Mouse (Mus musculus) T-helper 1 cell (primary cell): Measurements from ENCODE around the gene Rabl3.

Experiments
- in situ Hi-C: fragments of 300-600 bp; cut with MboI, MseI; formaldehyde crosslinking; loops from one replicate; pipeline ENCODE4 v1.15.1; 2025; ENCODE audit warnings: high pct_unique_total_duplicates

The Rabl3 gene

GRCm38 (mm10) chr16:37539611-37540580 lies at the start of gene Rabl3, which contains the start of gene Gtf2e1:
Rabl3 (plus strand) TSS chr16:37539885.
Gtf2e1 (minus strand) TSS chr16:37539789.
- in situ Hi-C loops = loop anchor here (5.0 to 25.0 kb wide), 3 partner anchors 557 to 1853 kb away; partner anchors contain the start of gene Hcls1

DNA sequence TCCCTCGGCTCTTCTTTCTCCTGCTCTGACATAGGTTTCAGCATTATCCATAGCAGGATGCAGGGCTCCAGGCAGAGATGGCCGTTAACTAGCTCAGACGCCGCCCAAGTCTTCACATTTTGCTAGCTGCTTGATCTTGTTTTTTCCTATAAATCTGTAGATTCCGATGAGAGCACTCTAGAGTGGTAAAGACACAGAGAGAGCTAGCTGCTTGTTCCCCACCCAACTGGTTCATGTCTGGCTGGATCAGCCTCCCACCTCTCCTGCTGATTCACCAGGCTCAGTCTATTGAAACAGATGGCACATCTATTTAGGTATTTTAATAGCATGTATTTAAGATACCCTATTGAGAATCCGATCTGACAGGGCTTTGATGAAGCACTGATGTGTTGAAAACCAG lies 44.7 kb upstream of the Rabl3 start:
- in situ Hi-C loops = no loop called here

- in situ Hi-C loops = no loop called here
Observed at GRCm38 (mm10) chr16:37498581-37498980, 41.1 kb upstream of the Rabl3 start.

DNA sequence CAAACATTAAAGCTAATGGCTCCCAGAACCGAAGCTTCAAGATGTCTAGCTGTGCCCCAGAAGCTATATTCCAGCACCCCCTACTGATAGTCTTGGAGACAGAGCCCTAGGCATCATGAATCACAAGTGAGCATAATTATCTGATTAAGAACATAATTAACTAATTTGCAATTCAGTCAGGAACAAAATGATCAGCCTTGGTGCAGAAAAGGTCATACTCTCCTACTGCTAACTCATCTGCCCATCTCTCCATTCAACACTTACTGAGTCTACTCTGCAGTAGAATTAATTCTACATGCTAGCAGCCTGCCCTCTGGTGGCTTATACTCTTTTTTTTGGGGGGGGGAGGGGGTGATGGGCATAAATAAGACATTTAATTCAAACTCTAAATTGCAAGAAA lies 35.2 kb upstream of the Rabl3 start:
- in situ Hi-C loops = no loop called here

DNA sequence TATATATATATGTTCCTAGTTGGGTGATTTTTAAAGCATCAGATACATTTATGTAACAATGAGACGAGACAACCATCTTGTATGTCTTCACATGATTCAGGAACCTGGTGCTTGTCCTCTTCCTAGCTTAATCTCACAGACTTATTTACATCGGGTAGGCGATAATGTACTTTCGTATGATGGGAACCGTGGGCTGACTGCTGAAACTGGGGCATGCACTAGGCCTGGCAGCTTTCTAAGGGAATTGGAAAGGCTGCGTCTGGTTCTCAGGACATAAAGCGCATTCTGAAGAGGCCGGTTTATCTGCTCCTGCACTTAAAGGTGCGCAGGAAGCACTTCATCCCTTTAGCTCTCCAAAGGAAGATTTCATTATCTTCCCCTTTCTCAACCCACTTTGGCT lies 32.9 kb upstream of the Rabl3 start:
- in situ Hi-C loops = no loop called here

GRCm38 (mm10) chr16:37511489-37511888 lies 28.2 kb upstream of the Rabl3 start:
- in situ Hi-C loops = no loop called here

DNA sequence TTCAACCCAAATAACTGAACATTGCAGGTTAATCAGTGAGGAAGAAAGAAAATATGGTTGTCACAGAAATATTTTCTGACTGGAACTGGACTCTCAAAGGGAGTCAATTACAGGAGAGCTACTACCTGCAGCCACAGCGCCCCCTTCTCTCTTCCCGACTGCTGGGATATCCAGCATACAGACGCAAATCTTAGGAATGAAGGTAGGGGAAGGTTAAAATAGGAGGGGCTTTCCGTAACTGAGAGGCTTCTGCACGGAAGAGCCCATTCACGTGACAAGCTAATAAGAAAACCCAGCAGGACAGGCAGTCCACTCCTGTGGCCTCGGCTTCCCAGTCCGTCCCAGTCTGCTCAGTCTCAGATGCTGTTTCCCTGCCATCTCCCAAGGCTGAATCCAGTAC lies 25.0 kb upstream of the Rabl3 start:
- in situ Hi-C loops = no loop called here

DNA sequence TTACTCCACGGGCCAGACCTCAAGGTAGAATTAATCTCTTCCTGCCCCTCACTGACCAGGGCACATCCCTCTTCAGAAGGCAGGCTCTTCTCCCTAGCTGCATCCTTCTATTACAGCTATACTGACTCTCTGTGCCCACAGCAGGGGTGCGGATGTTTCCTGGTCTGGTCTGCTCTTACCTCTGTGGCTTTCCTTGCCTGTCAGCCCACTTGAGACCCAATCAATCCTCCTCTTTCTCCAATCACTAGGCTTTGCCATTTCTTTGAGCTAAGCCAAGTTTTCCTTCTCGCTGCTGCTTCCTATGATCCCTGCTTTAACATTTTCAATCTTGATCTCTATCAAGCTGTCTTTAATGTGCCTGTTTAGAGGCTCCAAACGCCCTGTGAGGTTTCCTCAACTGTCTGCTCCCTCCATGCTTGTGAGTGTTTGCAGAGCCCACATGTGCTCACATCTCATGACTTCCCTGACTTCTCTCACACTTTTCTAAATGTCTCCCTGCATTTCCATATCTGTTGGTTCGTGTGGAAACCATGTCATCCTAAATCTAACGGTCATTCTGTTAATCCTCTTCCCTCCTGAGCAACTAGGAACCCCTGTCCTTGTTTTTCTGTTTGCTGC lies 23.2 kb upstream of the Rabl3 start:
- in situ Hi-C loops = no loop called here

GRCm38 (mm10) chr16:37517596-37518211 lies 22.0 kb upstream of the Rabl3 start:
- in situ Hi-C loops = no loop called here

- in situ Hi-C loops = no loop called here
Observed at GRCm38 (mm10) chr16:37518662-37519061, 21.0 kb upstream of the Rabl3 start.

DNA sequence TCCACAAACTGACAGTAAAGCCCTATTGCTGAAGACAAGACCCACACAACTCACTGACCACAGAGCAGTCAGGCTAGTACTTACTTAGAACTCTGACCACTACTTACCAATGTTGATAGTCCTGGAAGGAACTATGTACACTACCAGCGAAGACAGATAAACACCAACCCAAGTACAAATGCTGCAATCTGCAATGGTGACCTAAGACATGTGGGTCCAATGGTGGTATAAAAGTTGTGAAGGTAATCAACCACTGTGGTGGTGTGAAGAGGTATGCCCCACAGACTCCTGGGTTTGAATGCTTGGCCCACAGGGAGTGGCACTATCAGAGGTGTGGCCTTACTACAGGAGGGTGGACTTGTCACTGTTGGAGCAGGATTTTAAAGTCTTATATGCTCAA lies 20.0 kb upstream of the Rabl3 start:
- in situ Hi-C loops = no loop called here

- in situ Hi-C loops = no loop called here
Observed at GRCm38 (mm10) chr16:37520190-37521040, 19.3 kb upstream of the Rabl3 start.

DNA sequence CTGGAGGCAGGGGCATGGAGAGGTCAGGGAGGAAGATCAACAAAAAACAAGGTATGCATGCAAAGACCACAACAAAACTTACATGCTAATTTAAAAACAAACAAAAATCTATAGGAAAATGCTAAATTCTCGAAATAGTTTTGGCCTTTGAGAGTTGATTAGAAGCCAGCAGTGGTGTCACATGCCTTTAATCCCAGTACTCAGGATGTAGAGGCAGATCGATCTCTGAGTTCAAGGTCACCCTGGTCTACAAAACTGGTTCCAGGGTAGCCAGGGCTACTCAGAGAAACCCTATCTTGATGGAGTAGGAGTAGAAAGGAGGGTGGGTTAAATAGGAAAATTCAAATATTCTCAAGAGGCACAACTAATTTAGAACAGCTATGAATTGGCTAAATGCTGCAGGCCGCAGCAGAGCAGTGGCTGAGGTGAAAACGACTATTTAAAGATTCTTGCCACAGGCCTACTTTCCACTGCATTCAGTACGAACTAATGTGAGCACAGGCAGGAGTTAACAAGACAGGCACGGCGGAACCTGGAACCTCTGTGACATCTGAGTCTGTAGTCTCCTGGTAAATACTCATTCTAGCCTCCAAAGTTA lies 17.5 kb upstream of the Rabl3 start:
- in situ Hi-C loops = no loop called here

- in situ Hi-C loops = loop anchor here (25.0 kb wide), 2 partner anchors 588 to 1838 kb away; partner anchors contain the start of gene Hcls1
Observed at GRCm38 (mm10) chr16:37525121-37525520, 14.6 kb upstream of the Rabl3 start.

DNA sequence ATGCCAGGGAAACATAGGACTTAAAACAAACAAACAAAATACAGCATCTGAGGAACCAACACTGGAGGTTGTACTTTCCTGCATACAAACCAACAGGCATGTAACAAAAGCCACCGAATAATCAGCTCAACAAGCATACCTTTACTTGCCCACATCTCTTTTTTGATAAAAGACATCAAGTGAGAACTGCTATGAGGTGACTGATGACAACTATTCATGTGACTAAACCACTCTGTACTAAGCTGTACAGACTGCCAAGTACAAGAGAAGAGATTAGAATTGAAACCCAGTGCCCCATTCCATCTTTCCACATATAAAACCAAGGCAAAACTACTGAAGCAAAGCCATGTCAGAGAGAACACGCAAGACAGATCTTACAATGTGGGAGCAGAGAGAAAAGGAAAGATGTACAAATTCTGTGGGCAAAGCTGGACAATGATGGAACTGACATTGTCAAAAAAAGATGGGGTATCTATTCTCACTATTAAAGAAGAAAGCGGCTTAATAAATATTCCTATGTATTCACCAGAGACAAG lies 12.9 kb upstream of the Rabl3 start:
- in situ Hi-C loops = loop anchor here (25.0 kb wide), 2 partner anchors 589 to 1839 kb away; partner anchors contain the start of gene Hcls1

- in situ Hi-C loops = loop anchor here (25.0 kb wide), 2 partner anchors 593 to 1843 kb away; partner anchors contain the start of gene Hcls1
Observed at GRCm38 (mm10) chr16:37530170-37530569, 9.5 kb upstream of the Rabl3 start.

DNA sequence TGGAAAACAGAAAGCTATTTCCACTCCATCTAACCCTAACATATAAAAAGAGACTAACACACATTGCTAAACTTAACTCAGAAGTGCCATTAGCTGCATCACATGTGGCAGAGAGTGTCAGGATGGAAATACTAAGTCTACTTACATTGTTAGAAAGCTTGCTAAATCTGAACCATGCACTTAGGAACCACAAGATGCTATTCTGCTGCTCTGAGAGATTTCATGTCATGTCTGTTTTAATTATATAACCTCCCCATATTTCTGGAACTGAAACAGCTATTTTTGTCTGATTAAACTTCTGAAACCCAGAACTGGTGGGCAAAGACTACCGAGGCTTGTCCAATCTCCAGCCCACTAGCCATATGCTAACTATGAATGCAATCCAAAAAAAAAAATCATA lies 7.6 kb upstream of the Rabl3 start:
- in situ Hi-C loops = loop anchor here (25.0 kb wide), 2 partner anchors 595 to 1845 kb away; partner anchors contain the start of gene Hcls1

GRCm38 (mm10) chr16:37533369-37534068 lies 6.2 kb upstream of the Rabl3 start:
- in situ Hi-C loops = loop anchor here (25.0 kb wide), 2 partner anchors 596 to 1846 kb away; partner anchors contain the start of gene Hcls1

DNA sequence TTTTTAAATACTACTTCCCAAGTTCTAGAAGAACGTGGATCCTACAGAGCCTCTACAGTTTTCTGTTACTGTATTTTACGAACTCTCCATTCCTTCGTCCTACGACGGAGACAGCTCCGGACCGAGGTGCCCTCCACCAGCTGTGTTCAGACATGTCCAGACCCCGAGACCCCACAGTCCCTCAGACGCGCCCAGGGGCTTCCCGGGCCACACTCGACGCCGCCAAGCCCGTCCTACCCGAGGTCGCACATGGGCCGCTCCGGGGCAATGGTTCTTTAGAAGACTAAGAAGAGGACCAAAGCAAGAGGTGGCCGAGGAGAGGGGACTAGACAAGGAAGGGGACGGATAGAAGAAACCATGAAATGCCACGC lies 460 bp upstream of the Rabl3 start:
- in situ Hi-C loops = loop anchor here (25.0 kb wide), 2 partner anchors 602 to 1852 kb away; partner anchors contain the start of gene Hcls1
